Mouse (Mus musculus): ENCODE results near the gene Slc9a9. TPM values are rescaled to one million over a fixed set of nuclear protein-coding genes. Genes with fewer than 3 reads are reported as not detected.

Gene Slc9a9
- polyA plus RNA-seq, 1 experiment from 2014 or later = 6.3 TPM

DNA sequence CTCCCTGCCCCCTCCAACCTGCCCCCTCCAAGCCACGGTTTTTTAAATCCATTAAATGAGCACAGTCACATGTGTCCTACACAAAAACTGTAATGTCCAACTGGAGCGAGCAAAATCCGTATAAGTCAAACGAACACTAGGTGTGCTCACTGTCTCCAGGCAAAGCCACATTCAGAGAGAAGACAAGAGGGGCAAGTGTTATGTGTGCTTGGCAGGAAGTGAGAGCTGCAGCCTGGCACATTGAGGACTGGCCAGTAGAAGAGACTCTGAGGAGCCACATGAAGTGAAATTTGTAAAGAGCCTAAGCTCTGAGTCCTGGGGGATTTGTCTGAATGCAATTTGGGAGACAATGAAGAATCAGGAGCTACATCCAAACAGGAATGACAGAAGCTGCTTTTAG, 481.3 kb downstream of the Slc9a9 start:
- Histone ChIP-seq H3K27ac (no peak overlapping the region), H3K36me3 (replicated peaks; ENCODE audit: control insufficient read depth, insufficient read depth) (no peaks in the 10 kb centered on the region), H3K4me3 (replicated peaks; ENCODE audit: low read length) (no peak overlapping the region), H3K4me1 (replicated peaks; ENCODE audit: control insufficient read depth, insufficient read depth, low read length) (no peaks in the 10 kb centered on the region), H3K9ac (no peak overlapping the region), H3K4me2 (replicated peaks) (no peak overlapping the region), H3K27me3 (ENCODE audit: control insufficient read depth, insufficient read depth, low read length) (no peaks in the 10 kb centered on the region), H3K9me3 (ENCODE audit: control insufficient read depth, low read length) (no peaks in the 10 kb centered on the region)
- ATAC-seq (ENCODE audit: low FRiP score) = no peak
- 76% methylated on average over 4 of the region's 4 CpGs for WGBS
- no peak for DNase-seq (ENCODE audit: low spot score)

DNA sequence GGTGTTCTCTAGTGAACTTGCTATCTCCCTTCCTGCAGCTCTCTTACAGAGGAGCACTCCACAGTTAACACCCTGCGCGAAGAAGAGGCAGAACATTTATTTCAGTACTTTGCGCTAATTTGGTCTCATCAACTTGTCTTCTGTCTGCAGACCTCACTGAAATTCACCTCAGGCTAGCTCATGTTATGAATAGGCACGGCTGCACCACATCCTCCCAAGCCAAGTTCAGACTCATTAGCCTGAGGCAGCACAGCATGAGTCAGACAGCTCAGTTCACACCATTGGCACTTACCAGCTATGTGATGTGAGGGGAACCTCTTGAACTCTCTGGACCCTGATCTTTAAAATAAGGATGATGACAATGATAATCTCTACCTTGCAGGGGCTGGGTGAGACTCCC, 482.0 kb downstream of the Slc9a9 start:
- Histone ChIP-seq H3K9ac (no peak overlapping the region), H3K4me1 (replicated peaks; ENCODE audit: control insufficient read depth, insufficient read depth, low read length) (no peaks in the 10 kb centered on the region), H3K36me3 (replicated peaks; ENCODE audit: control insufficient read depth, insufficient read depth) (no peaks in the 10 kb centered on the region), H3K4me3 (replicated peaks; ENCODE audit: low read length) (no peak overlapping the region), H3K9me3 (ENCODE audit: control insufficient read depth, low read length) (no peaks in the 10 kb centered on the region), H3K4me2 (replicated peaks) (no peak overlapping the region), H3K27ac (no peak overlapping the region), H3K27me3 (ENCODE audit: control insufficient read depth, insufficient read depth, low read length) (no peaks in the 10 kb centered on the region)
- WGBS = 71% methylated on average over 4 of the region's 4 CpGs
- no peak for DNase-seq (ENCODE audit: low spot score)
- ATAC-seq (ENCODE audit: low FRiP score) = no peak

DNA sequence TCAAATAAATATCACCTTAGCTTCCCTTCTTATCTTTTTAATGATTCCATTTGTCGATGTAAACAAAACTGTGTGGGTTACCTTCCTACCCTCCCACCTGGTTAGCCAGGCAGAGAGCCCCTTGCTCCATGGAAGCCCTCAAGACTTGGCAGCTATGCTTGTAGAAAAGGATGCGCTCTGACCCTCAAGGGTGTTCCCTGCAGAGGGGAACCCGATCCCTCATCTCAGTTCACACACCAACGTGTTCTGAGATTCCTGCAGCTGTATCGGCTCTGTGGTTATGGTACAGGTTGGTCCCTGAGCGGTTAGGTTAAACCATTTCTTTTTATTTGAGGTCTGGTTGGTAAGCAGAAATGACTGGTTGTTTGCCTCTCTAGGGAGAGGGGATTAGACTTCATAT, 484.3 kb downstream of the Slc9a9 start:
- Histone ChIP-seq H3K27ac (no peak overlapping the region), H3K9ac (no peak overlapping the region), H3K4me2 (replicated peaks) (no peak overlapping the region), H3K4me1 (replicated peaks; ENCODE audit: control insufficient read depth, insufficient read depth, low read length) (no peaks in the 10 kb centered on the region), H3K27me3 (ENCODE audit: control insufficient read depth, insufficient read depth, low read length) (no peaks in the 10 kb centered on the region), H3K4me3 (replicated peaks; ENCODE audit: low read length) (no peak overlapping the region), H3K9me3 (ENCODE audit: control insufficient read depth, low read length) (no peaks in the 10 kb centered on the region), H3K36me3 (replicated peaks; ENCODE audit: control insufficient read depth, insufficient read depth) (no peaks in the 10 kb centered on the region)
- ATAC-seq (ENCODE audit: low FRiP score) (no peak), DNase-seq (ENCODE audit: low spot score) (no peak)
- WGBS = 87% methylated on average over 6 of the region's 6 CpGs

DNA sequence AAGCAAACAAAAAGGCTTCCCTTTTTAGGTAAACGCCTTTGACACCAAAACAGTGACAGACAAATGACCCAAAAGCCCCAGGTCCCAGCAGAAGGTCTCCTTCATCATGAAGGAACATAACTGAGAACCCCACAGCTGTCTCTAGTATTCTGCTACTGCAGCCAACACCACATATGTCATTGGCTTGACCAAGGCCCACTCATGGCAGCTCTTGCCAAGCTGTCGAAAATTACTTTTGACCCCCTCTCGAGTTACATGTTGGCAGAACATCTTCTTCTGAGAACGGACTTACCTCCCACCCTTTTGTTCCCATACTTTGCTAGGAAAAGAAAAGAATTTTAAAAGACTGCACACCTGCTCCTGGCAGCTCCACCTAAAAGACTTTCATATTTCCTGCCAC, 488.2 kb downstream of the Slc9a9 start:
- Histone ChIP-seq H3K36me3 (replicated peaks; ENCODE audit: control insufficient read depth, insufficient read depth) (no peaks in the 10 kb centered on the region), H3K9ac (no peak overlapping the region), H3K4me1 (replicated peaks; ENCODE audit: control insufficient read depth, insufficient read depth, low read length) (no peaks in the 10 kb centered on the region), H3K4me2 (replicated peaks) (no peak overlapping the region), H3K9me3 (ENCODE audit: control insufficient read depth, low read length) (no peaks in the 10 kb centered on the region), H3K4me3 (replicated peaks; ENCODE audit: low read length) (no peak overlapping the region), H3K27ac (no peak overlapping the region), H3K27me3 (ENCODE audit: control insufficient read depth, insufficient read depth, low read length) (no peaks in the 10 kb centered on the region)
- DNase-seq (ENCODE audit: low spot score) (no peak), ATAC-seq (ENCODE audit: low FRiP score) (no peak)
- 70% methylated on average over 4 of the region's 4 CpGs for WGBS

DNA sequence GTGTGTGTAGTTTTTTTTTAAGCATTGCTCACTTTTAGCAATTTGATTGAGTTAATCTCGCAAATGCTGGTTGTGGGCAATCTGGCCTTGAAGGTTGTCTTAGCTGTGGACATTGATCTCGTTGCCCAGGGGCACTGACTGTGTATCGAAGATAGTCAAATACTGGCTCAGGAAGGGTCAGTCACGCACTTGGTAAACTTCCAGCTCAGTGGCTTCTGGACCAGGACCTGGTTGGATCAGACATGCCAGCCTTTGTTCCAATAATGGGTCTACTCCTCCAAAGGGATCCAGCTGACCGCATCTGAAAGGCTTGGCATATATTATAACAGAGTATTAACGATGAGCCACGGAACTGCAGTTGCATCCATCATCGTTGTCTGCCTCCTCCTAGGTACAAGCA, 489.2 kb downstream of the Slc9a9 start:
- no peak overlapping the region for H3K4me3 ChIP-seq (replicated peaks; ENCODE audit: low read length)
- H3K27me3 ChIP-seq (ENCODE audit: control insufficient read depth, insufficient read depth, low read length) = no peaks in the 10 kb centered on the region
- H3K9me3 ChIP-seq (ENCODE audit: control insufficient read depth, low read length) = no peaks in the 10 kb centered on the region
- DNase-seq (ENCODE audit: low spot score) (no peak), ATAC-seq (ENCODE audit: low FRiP score) (no peak)
- no peak overlapping the region for H3K4me2 ChIP-seq (replicated peaks)
- H3K9ac ChIP-seq = no peak overlapping the region
- no peak overlapping the region for H3K27ac ChIP-seq
- H3K36me3 ChIP-seq (replicated peaks; ENCODE audit: control insufficient read depth, insufficient read depth) = no peaks in the 10 kb centered on the region
- WGBS = 66% methylated on average over 8 of the region's 8 CpGs
- H3K4me1 ChIP-seq (replicated peaks; ENCODE audit: control insufficient read depth, insufficient read depth, low read length) = no peaks in the 10 kb centered on the region

DNA sequence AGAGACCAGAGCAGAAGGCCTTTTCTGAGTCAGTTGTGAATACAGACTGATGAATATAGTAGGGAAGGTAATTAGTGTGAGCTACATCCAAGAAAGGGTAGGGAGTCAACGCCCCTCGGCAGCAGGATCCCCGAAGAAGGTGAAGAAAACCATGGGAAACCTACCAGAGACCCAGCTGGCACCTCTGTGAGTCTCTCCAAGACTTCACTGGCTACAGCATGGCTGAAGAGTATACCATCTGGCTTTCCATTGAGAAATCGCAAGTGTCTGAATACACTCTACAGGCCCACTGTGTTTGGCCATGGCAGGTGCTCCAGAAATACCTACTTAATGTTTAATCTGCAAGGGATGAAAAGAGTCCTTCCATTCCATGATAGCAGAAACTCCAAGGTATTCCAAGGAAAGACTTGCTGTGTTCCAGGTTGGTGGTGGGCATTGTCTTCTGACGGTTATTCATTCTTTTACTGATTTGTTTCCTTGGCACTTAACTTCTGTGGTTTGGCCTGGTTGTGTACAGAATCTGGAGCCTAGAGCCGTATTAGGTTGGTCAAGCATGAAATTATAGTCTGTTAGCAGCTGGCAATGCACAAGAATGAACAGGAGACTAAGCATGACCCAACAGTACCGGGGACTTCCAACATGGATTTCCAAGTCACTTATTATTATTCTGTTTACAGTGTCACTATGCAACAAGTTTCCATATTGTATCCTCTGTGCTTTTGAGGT, 491.0 kb downstream of the Slc9a9 start:
- WGBS = 82% methylated on average over 7 of the region's 7 CpGs

DNA sequence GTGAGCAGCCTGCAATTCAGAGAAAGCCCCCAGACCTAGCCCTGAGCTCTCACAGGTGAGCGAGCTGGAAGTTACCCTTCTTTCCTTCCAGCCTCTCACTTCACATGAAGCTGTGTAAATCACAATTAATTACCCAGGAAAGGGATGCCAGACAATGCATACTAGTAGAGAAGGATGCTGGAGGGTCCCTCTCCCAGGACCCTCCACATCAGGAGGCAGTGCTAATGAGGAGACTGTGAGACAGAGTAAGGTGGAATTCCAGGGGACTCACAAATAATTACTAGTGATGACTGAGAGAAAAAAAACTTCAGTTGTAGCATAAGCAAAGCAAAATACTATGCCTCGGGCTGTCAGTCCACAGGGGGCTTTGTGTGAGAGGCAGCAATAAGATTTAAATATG, 492.0 kb downstream of the Slc9a9 start:
- DNase-seq (ENCODE audit: low spot score) (no peak), ATAC-seq (ENCODE audit: low FRiP score) (no peak)
- H3K27ac ChIP-seq = no peak overlapping the region
- no peak overlapping the region for H3K9ac ChIP-seq
- H3K27me3 ChIP-seq (ENCODE audit: control insufficient read depth, insufficient read depth, low read length) = no peaks in the 10 kb centered on the region
- no peak overlapping the region for H3K4me3 ChIP-seq (replicated peaks; ENCODE audit: low read length)
- no peaks in the 10 kb centered on the region for H3K36me3 ChIP-seq (replicated peaks; ENCODE audit: control insufficient read depth, insufficient read depth)
- no peak overlapping the region for H3K4me2 ChIP-seq (replicated peaks)
- no peaks in the 10 kb centered on the region for H3K9me3 ChIP-seq (ENCODE audit: control insufficient read depth, low read length)
- no peaks in the 10 kb centered on the region for H3K4me1 ChIP-seq (replicated peaks; ENCODE audit: control insufficient read depth, insufficient read depth, low read length)
- 71% methylated on average over 2 of the region's 2 CpGs for WGBS

More for the DNA sequence above, 491.0 kb downstream of the Slc9a9 start:
- H3K27me3 ChIP-seq (ENCODE audit: control insufficient read depth, insufficient read depth, low read length) = no peaks in the 10 kb centered on the region
- DNase-seq (ENCODE audit: low spot score) = no peak
- no peak overlapping the region for H3K4me2 ChIP-seq (replicated peaks)
- H3K4me3 ChIP-seq (replicated peaks; ENCODE audit: low read length) = no peak overlapping the region
- H3K27ac ChIP-seq = no peak overlapping the region
- ATAC-seq (ENCODE audit: low FRiP score) = no peak
- no peak overlapping the region for H3K9ac ChIP-seq
- no peaks in the 10 kb centered on the region for H3K36me3 ChIP-seq (replicated peaks; ENCODE audit: control insufficient read depth, insufficient read depth)
- H3K4me1 ChIP-seq (replicated peaks; ENCODE audit: control insufficient read depth, insufficient read depth, low read length) = no peaks in the 10 kb centered on the region
- no peaks in the 10 kb centered on the region for H3K9me3 ChIP-seq (ENCODE audit: control insufficient read depth, low read length)

DNA sequence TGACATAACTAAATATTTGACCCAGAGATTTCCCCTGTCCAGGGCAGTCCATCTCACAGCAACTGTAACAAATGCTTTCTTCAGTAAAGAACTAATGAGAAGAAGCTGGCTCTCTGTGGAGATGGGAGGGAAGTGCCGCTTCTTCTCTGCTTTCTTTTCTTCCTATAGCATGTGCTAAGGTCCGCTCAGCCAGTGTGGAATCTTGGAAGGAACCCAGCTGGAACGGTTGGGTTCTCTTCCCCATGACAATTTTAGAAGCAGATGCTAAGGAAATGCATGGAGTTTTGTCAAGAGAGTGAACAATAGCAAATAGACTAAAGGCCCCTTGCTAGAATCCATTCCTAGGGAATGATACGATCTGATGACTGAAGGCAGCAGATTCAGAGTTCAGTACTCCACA, 496.5 kb downstream of the Slc9a9 start:
- H3K36me3 ChIP-seq (replicated peaks; ENCODE audit: control insufficient read depth, insufficient read depth) = no peaks in the 10 kb centered on the region
- no peak overlapping the region for H3K4me2 ChIP-seq (replicated peaks)
- ATAC-seq (ENCODE audit: low FRiP score) = no peak
- 86% methylated on average over 4 of the region's 4 CpGs for WGBS
- no peak overlapping the region for H3K27ac ChIP-seq
- H3K9me3 ChIP-seq (ENCODE audit: control insufficient read depth, low read length) = no peaks in the 10 kb centered on the region
- no peak for DNase-seq (ENCODE audit: low spot score)
- 0 out of 2 replicates have a peak, but pooled peaks cover 3% of the 10 kb centered on the region for H3K4me1 ChIP-seq (replicated peaks; ENCODE audit: control insufficient read depth, insufficient read depth, low read length)
- no peak overlapping the region for H3K4me3 ChIP-seq (replicated peaks; ENCODE audit: low read length)
- no peak overlapping the region for H3K9ac ChIP-seq
- H3K27me3 ChIP-seq (ENCODE audit: control insufficient read depth, insufficient read depth, low read length) = no peaks in the 10 kb centered on the region

DNA sequence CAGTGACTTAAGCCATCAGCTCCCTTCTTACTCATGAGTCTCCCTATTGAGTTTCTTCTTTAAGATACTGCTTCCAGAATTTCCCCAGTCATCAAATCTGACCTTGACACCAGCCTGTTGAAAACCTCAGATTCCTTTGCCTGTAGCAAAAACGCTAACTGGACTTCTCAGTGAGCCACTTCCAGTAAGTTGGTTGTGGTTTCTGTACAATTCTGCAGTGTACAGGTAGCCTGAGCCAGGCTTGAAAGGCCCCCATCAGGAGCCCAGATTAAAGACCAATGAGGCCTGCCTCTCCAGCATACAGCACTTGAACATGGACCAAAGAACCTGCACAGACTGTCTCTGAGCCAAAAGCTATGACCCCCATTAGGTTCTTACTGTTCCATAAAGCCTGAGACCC, 498.1 kb downstream of the Slc9a9 start:
- H3K36me3 ChIP-seq (replicated peaks; ENCODE audit: control insufficient read depth, insufficient read depth) = no peaks in the 10 kb centered on the region
- no peaks in the 10 kb centered on the region for H3K27me3 ChIP-seq (ENCODE audit: control insufficient read depth, insufficient read depth, low read length)
- H3K4me2 ChIP-seq (replicated peaks) = no peak overlapping the region
- no peak for DNase-seq (ENCODE audit: low spot score)
- H3K4me3 ChIP-seq (replicated peaks; ENCODE audit: low read length) = no peak overlapping the region
- H3K4me1 ChIP-seq (replicated peaks; ENCODE audit: control insufficient read depth, insufficient read depth, low read length) = 0 out of 2 replicates have a peak, but pooled peaks cover 3% of the 10 kb centered on the region
- 88% methylated on average over 1 of the region's 1 CpGs for WGBS
- H3K9ac ChIP-seq = no peak overlapping the region
- no peak overlapping the region for H3K27ac ChIP-seq
- no peak for ATAC-seq (ENCODE audit: low FRiP score)
- H3K9me3 ChIP-seq (ENCODE audit: control insufficient read depth, low read length) = no peaks in the 10 kb centered on the region
